Mouse (Mus musculus): Measurements from ENCODE around the gene Efna1. TPM values are rescaled to one million over a fixed set of nuclear protein-coding genes. Genes with fewer than 3 reads are reported as not detected.

Efna1 gene
- polyA plus RNA-seq, 1 experiment from 2014 or later: 12.6 TPM

DNA sequence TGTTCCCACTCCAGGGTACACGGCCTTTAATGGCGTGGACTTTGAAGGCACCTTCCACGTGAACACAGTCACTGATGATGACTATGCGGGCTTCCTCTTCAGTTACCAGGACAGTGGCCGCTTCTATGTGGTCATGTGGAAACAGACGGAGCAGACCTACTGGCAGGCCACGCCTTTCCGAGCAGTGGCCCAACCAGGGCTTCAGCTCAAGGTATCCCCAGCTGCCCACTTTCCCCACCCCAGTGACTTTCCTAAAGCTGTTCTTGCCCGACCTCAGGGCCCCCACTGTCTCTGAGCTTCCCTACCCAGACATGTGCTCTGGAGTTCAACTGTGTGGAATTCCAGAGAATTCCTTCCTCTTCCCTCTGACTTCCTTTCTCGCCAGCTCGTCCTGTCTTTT lies 56.1 kb downstream of the Efna1 start:
- H3K4me2 ChIP-seq: peak overlapping the region; percentile 95
- H3K9ac ChIP-seq: peak overlapping the region; percentile 92
- peak overlapping the region; percentile 76 for H3K4me3 ChIP-seq (replicated peaks)
- H3K9me3 ChIP-seq: no peaks in the 10 kb centered on the region
- WGBS: 30% methylated on average over 11 of the region's 11 CpGs
- H3K27me3 ChIP-seq: no peaks in the 10 kb centered on the region
- H3K36me3 ChIP-seq (replicated peaks): peaks cover 49% of the 10 kb centered on the region
- ATAC-seq (ENCODE audit: low FRiP score): no peak
- H3K27ac ChIP-seq: peak overlapping the region; percentile 98
- peaks cover 76% of the 10 kb centered on the region for H3K4me1 ChIP-seq

MicroRNA genes within 50 kb of the gene (microRNA counts, 519-probe panel; counts per million panel counts)
- microRNA mmu-miR-92b: 3,316 counts per million, percentile 29 among the panel's probes with 10 or more counts

Small RNA genes lying within 50 kb of the gene (microRNA-seq; reads per million reads assigned to microRNA genes)
- gene Mir92b: 21,153 reads per million, percentile 97 among the genes with 10 or more reads in this experiment

Other genes starting within 250 kb of the Efna1 start
- 36.0 and 40.0 TPM in 2 replicates for gene Rusc1, start 187.8 kb downstream of the Efna1 start, polyA plus RNA-seq (2016; fragmentation: Nextera tagmentation; extraction: Ambion mirVana)
- 0.12 TPM in 1 of 2 replicates, not detected in the other for gene Gm43738, start 180.0 kb downstream of the Efna1 start, polyA plus RNA-seq (2016; fragmentation: Nextera tagmentation; extraction: Ambion mirVana)
- gene Fdps, start 179.2 kb downstream of the Efna1 start, polyA plus RNA-seq (2016; fragmentation: Nextera tagmentation; extraction: Ambion mirVana): 292 and 322 TPM in 2 replicates
- 0.09 and 0.22 TPM in 2 replicates for gene Pklr, start 145.0 kb downstream of the Efna1 start, polyA plus RNA-seq (2016; fragmentation: Nextera tagmentation; extraction: Ambion mirVana)
- 11.2 and 15.1 TPM in 2 replicates for gene Hcn3, start 120.9 kb downstream of the Efna1 start, polyA plus RNA-seq (2016; fragmentation: Nextera tagmentation; extraction: Ambion mirVana)
- 41.1 and 42.5 TPM in 2 replicates for gene Clk2, start 116.3 kb downstream of the Efna1 start, polyA plus RNA-seq (2016; fragmentation: Nextera tagmentation; extraction: Ambion mirVana)
- gene Scamp3, start 103.7 kb downstream of the Efna1 start, polyA plus RNA-seq (2016; fragmentation: Nextera tagmentation; extraction: Ambion mirVana): 89.7 and 94.4 TPM in 2 replicates
- gene Fam189b, start 98.0 kb downstream of the Efna1 start, polyA plus RNA-seq (2016; fragmentation: Nextera tagmentation; extraction: Ambion mirVana): 25.6 and 26.3 TPM in 2 replicates
- 34.3 and 37.4 TPM in 2 replicates for gene Gba, start 78.2 kb downstream of the Efna1 start, polyA plus RNA-seq (2016; fragmentation: Nextera tagmentation; extraction: Ambion mirVana)
- 95.1 and 97.9 TPM in 2 replicates for gene Thbs3, start 66.0 kb downstream of the Efna1 start, polyA plus RNA-seq (2016; fragmentation: Nextera tagmentation; extraction: Ambion mirVana)
- gene Mtx1, start 54.1 kb downstream of the Efna1 start, polyA plus RNA-seq (2016; fragmentation: Nextera tagmentation; extraction: Ambion mirVana): 185 and 194 TPM in 2 replicates
- 3.8 and 4.7 TPM in 2 replicates for gene Muc1, start 52.1 kb downstream of the Efna1 start, polyA plus RNA-seq (2016; fragmentation: Nextera tagmentation; extraction: Ambion mirVana)
- gene Krtcap2, start 35.2 kb downstream of the Efna1 start, polyA plus RNA-seq (2016; fragmentation: Nextera tagmentation; extraction: Ambion mirVana): 249 and 252 TPM in 2 replicates
- gene Trim46, start 34.8 kb downstream of the Efna1 start, polyA plus RNA-seq (2016; fragmentation: Nextera tagmentation; extraction: Ambion mirVana): 25.1 and 26.6 TPM in 2 replicates
- 79.1 and 84.3 TPM in 2 replicates for gene Dpm3, start 21.8 kb downstream of the Efna1 start, polyA plus RNA-seq (2016; fragmentation: Nextera tagmentation; extraction: Ambion mirVana)
- gene Slc50a1, start 10.6 kb downstream of the Efna1 start, polyA plus RNA-seq (2016; fragmentation: Nextera tagmentation; extraction: Ambion mirVana): 28.6 and 29.7 TPM in 2 replicates
- gene Efna3, start 41.8 kb upstream of the Efna1 start, polyA plus RNA-seq (2016; fragmentation: Nextera tagmentation; extraction: Ambion mirVana): 11.9 and 14.9 TPM in 2 replicates
- gene Efna4, start 56.9 kb upstream of the Efna1 start, polyA plus RNA-seq (2016; fragmentation: Nextera tagmentation; extraction: Ambion mirVana): 17.1 and 20.0 TPM in 2 replicates
- 22.7 and 28.2 TPM in 2 replicates for gene Adam15, start 68.9 kb upstream of the Efna1 start, polyA plus RNA-seq (2016; fragmentation: Nextera tagmentation; extraction: Ambion mirVana)
- 0.13 and 0.22 TPM in 2 replicates for gene Dcst2, start 80.8 kb upstream of the Efna1 start, polyA plus RNA-seq (2016; fragmentation: Nextera tagmentation; extraction: Ambion mirVana)
- gene Dcst1, start 84.1 kb upstream of the Efna1 start, polyA plus RNA-seq (2016; fragmentation: Nextera tagmentation; extraction: Ambion mirVana): 0.36 and 0.54 TPM in 2 replicates
- 0.45 and 0.62 TPM in 2 replicates for gene Zbtb7b, start 113.6 kb upstream of the Efna1 start, polyA plus RNA-seq (2016; fragmentation: Nextera tagmentation; extraction: Ambion mirVana)
- gene Lenep, start 121.7 kb upstream of the Efna1 start, polyA plus RNA-seq (2016; fragmentation: Nextera tagmentation; extraction: Ambion mirVana): 0.24 and 2.0 TPM in 2 replicates
- 32.2 and 33.1 TPM in 2 replicates for gene Flad1, start 130.7 kb upstream of the Efna1 start, polyA plus RNA-seq (2016; fragmentation: Nextera tagmentation; extraction: Ambion mirVana)
- gene Cks1b, start 137.2 kb upstream of the Efna1 start, polyA plus RNA-seq (2016; fragmentation: Nextera tagmentation; extraction: Ambion mirVana): 363 and 395 TPM in 2 replicates
- gene Shc1, start 137.3 kb upstream of the Efna1 start, polyA plus RNA-seq (2016; fragmentation: Nextera tagmentation; extraction: Ambion mirVana): 28.4 and 30.9 TPM in 2 replicates
- gene Pygo2, start 149.1 kb upstream of the Efna1 start, polyA plus RNA-seq (2016; fragmentation: Nextera tagmentation; extraction: Ambion mirVana): 47.2 and 48.8 TPM in 2 replicates
- 14.4 and 14.7 TPM in 2 replicates for gene Pbxip1, start 155.6 kb upstream of the Efna1 start, polyA plus RNA-seq (2016; fragmentation: Nextera tagmentation; extraction: Ambion mirVana)
- 65.6 and 66.1 TPM in 2 replicates for gene Pmvk, start 173.4 kb upstream of the Efna1 start, polyA plus RNA-seq (2016; fragmentation: Nextera tagmentation; extraction: Ambion mirVana)
- gene Kcnn3, start 239.0 kb upstream of the Efna1 start, polyA plus RNA-seq (2016; fragmentation: Nextera tagmentation; extraction: Ambion mirVana): 2.0 and 2.3 TPM in 2 replicates

Data from forebrain, embryonic 12.5 days (tissue).